Mouse (Mus musculus) heart, adult 2 months (tissue): ENCODE measurements around the gene Rnf187. TPM values are rescaled to one million over a fixed set of nuclear protein-coding genes. Genes with fewer than 3 reads are reported as not detected.

Experiments
- DNase-seq, 2 experiments: peaks; one replicate each; pipeline ENCODE4 v3.0.0; 2021
- H3K27ac ChIP-seq: fragments of 200-600 bp; 2 replicates; pipeline ENCODE4 v1.8.1; 2022
- H3K27me3 ChIP-seq: fragments of 200-500 bp; 2 replicates; pipeline ENCODE4 v1.6.1; 2012; ENCODE audit warnings: mild to moderate bottlenecking, low read length, inconsistent platforms, mixed read lengths; ENCODE audit not compliant: control insufficient read depth, insufficient read depth
- H3K36me3 ChIP-seq: fragments of 200-500 bp; 2 replicates; pipeline ENCODE4 v1.6.1; 2012; ENCODE audit warnings: low read length, inconsistent platforms; ENCODE audit not compliant: control insufficient read depth, insufficient read depth
- H3K4me1 ChIP-seq: fragments of 200-500 bp; 2 replicates; pipeline ENCODE4 v1.6.1; 2011; ENCODE audit warnings: low read length; ENCODE audit not compliant: control insufficient read depth, insufficient read depth
- H3K4me3 ChIP-seq: fragments of 200-600 bp; 2 replicates; pipeline ENCODE4 v1.8.1; 2022
- H3K79me2 ChIP-seq: fragments of 200-500 bp; replicated peaks from 2 replicates; pipeline ENCODE4 v1.6.1; 2012; ENCODE audit warnings: mild to moderate bottlenecking, inconsistent platforms, low read length, moderate library complexity, mixed read lengths; ENCODE audit not compliant: control insufficient read depth, insufficient read depth
- H3K9ac ChIP-seq: fragments of 200-500 bp; 2 replicates; pipeline ENCODE4 v1.6.1; 2012; ENCODE audit warnings: low read depth, mild to moderate bottlenecking, control low read depth, inconsistent platforms, low read length, mixed read lengths
- CTCF ChIP-seq: fragments of 200-600 bp; IDR thresholded peaks from 2 replicates; pipeline ENCODE4 v1.8.1; 2022; ENCODE audit warnings: antibody characterized with exemption, mild to moderate bottlenecking, moderate library complexity
- EP300 ChIP-seq: fragments of 200-500 bp; IDR thresholded peaks from 2 replicates; pipeline ENCODE4 v1.6.1; 2011; ENCODE audit warnings: low read depth, low read length, control low read depth; ENCODE audit not compliant: insufficient read depth
- POLR2A ChIP-seq: fragments of 200-500 bp; IDR thresholded peaks from 2 replicates; pipeline ENCODE4 v1.6.1; 2011; ENCODE audit warnings: mild to moderate bottlenecking, low read depth, low read length, control low read depth; ENCODE audit not compliant: insufficient read depth
- WGBS: fragments of 180-500 bp; shearing (Covaris S2); methylation state at CpG from one replicate; pipeline ENCODE4 v1.1.7; 2018; 5-methylcytosine and 5-hydroxymethylcytosine counted together
- intact Hi-C: fragments of 180-260 bp; cut with DNase I; formaldehyde crosslinking; loops from one replicate; pipeline ENCODE4 v1.15.1; 2025
- long read RNA-seq: library from polyadenylated mRNA; stranded (forward); transcript quantifications from one replicate; pipeline ENCODE4 v2.0.0, GENCODE M21; 2021
- polyA plus RNA-seq: library from polyadenylated mRNA; depleted of rRNA; stranded (reverse); fragments of >200 nt; gene quantifications from 2 replicates; pipeline ENCODE4 v1.2.3, GENCODE M21; 2012; rRNA removed
- total RNA-seq, 2 experiments: library from RNA; stranded (reverse); gene quantifications; 2 replicates each; pipeline ENCODE4 v1.2.3; 2021

Gene Rnf187
- total RNA-seq (100 to 1,000 TPM; 164 to 177 TPM), polyA plus RNA-seq (182 and 190 TPM in 2 replicates)
- long read RNA-seq, transcript Rnf187-201 (4 exons, 1,949 nt): major isoform, 302 of 367 reads
- long read RNA-seq, partial matches to known transcripts: 11 of 367 reads
- long read RNA-seq, other reads (novel, unspliced or antisense): 54 of 367 reads

DNA sequence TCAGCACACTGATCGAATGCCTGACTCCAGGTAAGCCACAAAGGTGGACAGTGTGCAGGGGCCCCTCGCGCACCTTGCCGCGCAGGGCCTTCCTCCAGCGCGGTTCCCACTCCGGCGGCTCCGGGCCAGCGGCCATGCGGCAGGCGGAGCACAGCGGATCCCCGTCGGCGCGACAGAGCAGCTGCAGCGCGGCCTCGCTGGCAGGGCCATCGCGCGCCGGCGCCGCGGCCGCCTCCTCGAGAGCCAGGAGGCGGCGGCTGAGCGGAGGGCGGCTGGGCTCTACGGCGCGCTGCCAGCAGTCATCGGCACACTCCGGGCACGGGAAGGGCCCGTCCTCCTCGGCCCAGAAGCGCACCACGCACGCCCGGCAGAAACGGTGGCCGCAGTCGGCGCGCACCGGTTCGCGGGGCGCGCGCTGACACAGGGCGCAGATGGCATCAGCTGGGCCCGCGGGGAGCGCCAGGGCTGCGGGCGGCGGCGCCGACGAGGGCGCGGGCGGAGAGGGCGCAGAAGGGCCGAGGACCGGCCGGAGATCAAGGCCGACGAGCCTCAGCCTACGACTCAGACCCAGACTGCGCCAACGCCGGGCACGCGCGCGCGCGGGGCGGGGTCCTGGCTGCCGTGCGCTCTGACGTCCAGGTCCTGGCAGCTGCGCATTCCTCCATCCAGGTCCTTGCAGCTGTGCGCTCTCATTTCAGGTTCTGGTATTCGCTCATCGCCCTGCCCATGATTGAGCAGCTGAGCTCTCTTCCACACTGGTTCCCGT is at the start of gene Rnf187:
TSS of gene Rnf187 (minus strand) at position 595 of the 766 bp plus-strand sequence.
- H3K9ac ChIP-seq: peak within 1 kb of the TSS; percentile 92
- no peaks in the 10 kb centered on the region for H3K79me2 ChIP-seq
- H3K4me1 ChIP-seq: peaks cover 7% of the 10 kb centered on the region
- DNase-seq: peak; percentile 94 to 95
- intact Hi-C loops: loop anchor here (2.0 kb wide), 1 partner anchor 14 kb away; no protein-coding TSS in a partner anchor
- under 1% methylated on average over 95 of the region's 95 CpGs for WGBS
- peak within 1 kb of the TSS; percentile 90 for H3K27ac ChIP-seq
- no peaks in the 10 kb centered on the region for H3K27me3 ChIP-seq
- H3K4me3 ChIP-seq: peak within 1 kb of the TSS; percentile 69
- peaks cover 6% of the 10 kb centered on the region for H3K36me3 ChIP-seq
- no peak for TF ChIP-seq CTCF
- TF ChIP-seq EP300: peak; percentile 72; the same call in 1 of the 2 replicates
- peak; percentile 82 for TF ChIP-seq POLR2A

- whole genome bisulfite sequencing: 60% methylated on average over 3 of the region's 3 CpGs
- no peak for DNase-seq
- no peak for TF ChIP-seq POLR2A
- TF ChIP-seq EP300: no peak
- TF ChIP-seq CTCF: no peak
- no peaks in the 10 kb centered on the region for H3K27me3 ChIP-seq
- H3K4me3 ChIP-seq: no peak overlapping the region
- no peak overlapping the region for H3K27ac ChIP-seq
- intact Hi-C loops: no loop called here
- H3K9ac ChIP-seq: no peak overlapping the region
- peaks cover 3% of the 10 kb centered on the region for H3K79me2 ChIP-seq
- H3K4me1 ChIP-seq: peaks cover 25% of the 10 kb centered on the region
- peaks cover 8% of the 10 kb centered on the region for H3K36me3 ChIP-seq
These were observed 46.7 kb upstream of the Rnf187 start for GRCm38 (mm10) chr11:58985299-58985917.

DNA sequence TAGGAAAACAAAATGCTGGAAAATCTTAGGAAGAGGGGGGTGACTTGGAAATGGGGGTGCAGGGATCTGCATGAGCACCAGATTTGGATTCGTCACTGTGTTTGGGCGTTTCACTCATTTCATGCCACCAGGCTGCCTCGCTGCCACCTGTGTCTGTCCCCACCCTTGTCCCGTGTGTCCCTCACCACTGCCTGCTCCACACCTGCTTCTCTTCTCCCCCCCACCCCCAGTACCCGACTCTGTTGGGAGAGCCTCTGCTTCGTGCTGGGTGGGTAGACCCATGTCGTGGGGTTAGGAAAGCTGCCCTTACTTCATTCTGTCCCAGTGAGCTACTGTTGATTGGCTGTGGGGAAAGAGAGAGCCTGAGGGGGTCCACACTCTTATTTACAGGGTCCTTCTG is 45.9 kb upstream of the Rnf187 start:
- peaks cover 3% of the 10 kb centered on the region for H3K79me2 ChIP-seq
- no peak overlapping the region for H3K4me3 ChIP-seq
- intact Hi-C loops: no loop called here
- H3K27ac ChIP-seq: peak overlapping the region; percentile 51
- no peak overlapping the region for H3K9ac ChIP-seq
- peaks cover 8% of the 10 kb centered on the region for H3K36me3 ChIP-seq
- DNase-seq: no peak
- H3K27me3 ChIP-seq: no peaks in the 10 kb centered on the region
- 86% methylated on average over 7 of the region's 7 CpGs for WGBS
- TF ChIP-seq CTCF: no peak
- TF ChIP-seq EP300: no peak
- TF ChIP-seq POLR2A: no peak
- peaks cover 27% of the 10 kb centered on the region for H3K4me1 ChIP-seq

DNA sequence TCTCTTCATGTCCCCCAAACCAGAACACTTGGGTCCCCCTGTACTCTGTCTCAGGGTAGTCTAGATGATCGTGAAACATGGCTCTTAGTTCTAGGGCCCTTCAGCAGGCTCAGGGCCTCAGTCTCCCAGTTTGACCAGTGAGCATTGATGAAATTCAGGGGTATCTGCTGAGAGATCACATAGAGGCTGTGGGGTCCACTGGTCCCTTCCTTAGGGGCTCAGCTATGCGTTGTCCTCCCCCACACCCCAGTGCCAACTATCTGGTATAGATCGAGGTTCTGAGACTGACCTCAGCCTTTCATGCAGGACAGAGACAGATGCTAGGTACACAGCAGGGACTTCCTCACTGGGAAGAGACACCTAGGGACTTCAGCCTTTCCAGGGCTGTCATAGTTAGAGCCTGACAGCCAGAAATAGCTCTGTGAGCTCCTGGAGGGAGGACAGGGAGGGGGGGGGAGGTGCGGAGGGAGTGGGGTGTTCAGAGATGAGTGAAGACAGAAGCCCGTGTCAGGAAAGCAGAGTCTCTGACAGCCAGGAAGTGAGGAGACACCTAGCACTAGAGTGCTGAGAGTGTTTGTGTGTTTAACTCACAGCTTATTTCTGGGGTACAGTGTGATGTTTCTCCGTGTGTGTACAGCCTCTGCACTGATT is 45.1 kb upstream of the Rnf187 start:
- no peak overlapping the region for H3K4me3 ChIP-seq
- H3K79me2 ChIP-seq: peaks cover 3% of the 10 kb centered on the region
- H3K27ac ChIP-seq: peak overlapping the region; percentile 77
- no peaks in the 10 kb centered on the region for H3K27me3 ChIP-seq
- 0 out of 2 replicates have a peak overlapping the region, but pooled peaks have one; percentile 28 for H3K9ac ChIP-seq
- H3K4me1 ChIP-seq: peaks cover 32% of the 10 kb centered on the region
- TF ChIP-seq CTCF (no peak), POLR2A (no peak), EP300 (peak; percentile 9; the same call in 1 of the 2 replicates)
- H3K36me3 ChIP-seq: peaks cover 8% of the 10 kb centered on the region
- 48% methylated on average over 6 of the region's 6 CpGs for WGBS
- intact Hi-C loops: no loop called here
- DNase-seq: no peak

- Histone ChIP-seq H3K4me3 (no peak overlapping the region), H3K27ac (peak overlapping the region; percentile 26), H3K4me1 (peaks cover 32% of the 10 kb centered on the region), H3K9ac (no peak overlapping the region), H3K36me3 (peaks cover 8% of the 10 kb centered on the region), H3K79me2 (peaks cover 3% of the 10 kb centered on the region), H3K27me3 (no peaks in the 10 kb centered on the region)
- TF ChIP-seq POLR2A (no peak), CTCF (no peak)
- WGBS: 79% methylated on average over 18 of the region's 18 CpGs
- intact Hi-C loops: no loop called here
- DNase-seq: no peak
These were observed 43.9 kb upstream of the Rnf187 start for GRCm38 (mm10) chr11:58982471-58983097.
